Mouse (Mus musculus) hindbrain, embryonic 12.5 days (tissue): ENCODE measurements around the gene Zranb3. TPM values are rescaled to one million over a fixed set of nuclear protein-coding genes. Genes with fewer than 3 reads are reported as not detected.

Experiments used
- ATAC-seq: fragments of 200-750 bp; cut with Nextera tagmentation; 2 replicates; pipeline ENCODE4 v1.8.0; 2017; ENCODE audit warnings: moderate TSS enrichment; ENCODE audit not compliant: low FRiP score
- H3K27ac ChIP-seq: fragments of 300-500 bp; sonication (generic); 2 replicates; pipeline ENCODE4 v1.5.1; 2016; ENCODE audit warnings: mild to moderate bottlenecking
- H3K27me3 ChIP-seq: fragments of 300-500 bp; sonication (generic); 2 replicates; pipeline ENCODE4 v1.6.1; 2016; ENCODE audit warnings: mild to moderate bottlenecking
- H3K36me3 ChIP-seq: fragments of 300-500 bp; sonication (generic); 2 replicates; pipeline ENCODE4 v1.6.1; 2016; ENCODE audit warnings: mild to moderate bottlenecking
- H3K4me1 ChIP-seq: fragments of 300-500 bp; sonication (generic); 2 replicates; pipeline ENCODE4 v1.6.1; 2016
- H3K4me2 ChIP-seq: fragments of 300-500 bp; sonication (generic); replicated peaks from 2 replicates; pipeline ENCODE4 v1.6.1; 2016; ENCODE audit warnings: mild to moderate bottlenecking
- H3K4me3 ChIP-seq: fragments of 300-500 bp; sonication (generic); 2 replicates; pipeline ENCODE4 v1.5.1; 2016; ENCODE audit warnings: mild to moderate bottlenecking
- H3K9ac ChIP-seq: fragments of 300-500 bp; sonication (generic); 2 replicates; pipeline ENCODE4 v1.6.1; 2016; ENCODE audit warnings: mild to moderate bottlenecking, moderate library complexity
- H3K9me3 ChIP-seq: fragments of 300-500 bp; sonication (generic); replicated peaks from 2 replicates; pipeline ENCODE4 v1.6.1; 2016; ENCODE audit warnings: mild to moderate bottlenecking
- WGBS: fragments of 180-500 bp; shearing (Covaris S2); methylation state at CpG from one replicate; pipeline ENCODE4 v1.1.7; 2016; 5-methylcytosine and 5-hydroxymethylcytosine counted together
- polyA plus RNA-seq: library from polyadenylated mRNA; unstranded; fragments of >200 nt; fragmentation: Nextera tagmentation; extraction: Ambion mirVana; gene quantifications from 2 replicates; pipeline ENCODE4 v1.2.1, GENCODE M21; 2016

Gene Zranb3
- polyA plus RNA-seq, 1 experiment from 2014 or later = 9.2 TPM

GRCm38 (mm10) chr1:128078646-128079045 is 24.2 kb downstream of the Zranb3 start:
- Histone ChIP-seq H3K27ac (no peak overlapping the region), H3K4me3 (no peak overlapping the region), H3K4me2 (no peak overlapping the region), H3K27me3 (no peaks in the 10 kb centered on the region), H3K9me3 (no peaks in the 10 kb centered on the region), H3K4me1 (peaks cover 6% of the 10 kb centered on the region), H3K9ac (no peak overlapping the region), H3K36me3 (peaks cover 4% of the 10 kb centered on the region; the same call in 1 of the 2 replicates)
- no peak for ATAC-seq
- WGBS = 91% methylated on average over 1 of the region's 1 CpGs

- Histone ChIP-seq H3K4me3 (no peak overlapping the region), H3K9me3 (no peaks in the 10 kb centered on the region), H3K4me2 (no peak overlapping the region), H3K4me1 (peaks cover 1% of the 10 kb centered on the region; the same call in 1 of the 2 replicates), H3K27ac (no peak overlapping the region), H3K36me3 (0 out of 2 replicates have a peak, but pooled peaks cover 2% of the 10 kb centered on the region), H3K9ac (no peak overlapping the region), H3K27me3 (no peaks in the 10 kb centered on the region)
- no peak for ATAC-seq
- 90% methylated on average over 2 of the region's 2 CpGs for WGBS
Observed at GRCm38 (mm10) chr1:128077788-128078187, 25.1 kb downstream of the Zranb3 start.

GRCm38 (mm10) chr1:128076791-128077479 is 25.9 kb downstream of the Zranb3 start:
- Histone ChIP-seq H3K4me1 (no peaks in the 10 kb centered on the region), H3K4me2 (no peak overlapping the region), H3K27me3 (no peaks in the 10 kb centered on the region), H3K27ac (no peak overlapping the region), H3K36me3 (no peaks in the 10 kb centered on the region), H3K9me3 (no peaks in the 10 kb centered on the region), H3K4me3 (no peak overlapping the region), H3K9ac (no peak overlapping the region)
- WGBS = 84% methylated on average over 8 of the region's 8 CpGs
- no peak for ATAC-seq

GRCm38 (mm10) chr1:128073051-128073450 is 29.8 kb downstream of the Zranb3 start:
- Histone ChIP-seq H3K36me3 (no peaks in the 10 kb centered on the region), H3K4me2 (no peak overlapping the region), H3K9me3 (no peaks in the 10 kb centered on the region), H3K27me3 (no peaks in the 10 kb centered on the region), H3K4me3 (no peak overlapping the region), H3K4me1 (no peaks in the 10 kb centered on the region), H3K9ac (no peak overlapping the region), H3K27ac (no peak overlapping the region)
- ATAC-seq = no peak
- WGBS = 96% methylated on average over 6 of the region's 6 CpGs

GRCm38 (mm10) chr1:128070003-128070402 is 32.8 kb downstream of the Zranb3 start:
- no peak overlapping the region for H3K4me3 ChIP-seq
- 94% methylated on average over 3 of the region's 3 CpGs for WGBS
- no peak overlapping the region for H3K9ac ChIP-seq
- H3K27me3 ChIP-seq = no peaks in the 10 kb centered on the region
- H3K36me3 ChIP-seq = no peaks in the 10 kb centered on the region
- ATAC-seq = no peak
- no peaks in the 10 kb centered on the region for H3K9me3 ChIP-seq
- H3K4me1 ChIP-seq = no peaks in the 10 kb centered on the region
- H3K27ac ChIP-seq = no peak overlapping the region
- H3K4me2 ChIP-seq = no peak overlapping the region

GRCm38 (mm10) chr1:128068945-128069397 is 33.9 kb downstream of the Zranb3 start:
- Histone ChIP-seq H3K9ac (no peak overlapping the region), H3K27ac (no peak overlapping the region), H3K4me1 (no peaks in the 10 kb centered on the region), H3K4me2 (no peak overlapping the region), H3K4me3 (no peak overlapping the region), H3K9me3 (no peaks in the 10 kb centered on the region), H3K36me3 (no peaks in the 10 kb centered on the region), H3K27me3 (no peaks in the 10 kb centered on the region)
- 80% methylated on average over 2 of the region's 2 CpGs for WGBS
- no peak for ATAC-seq

GRCm38 (mm10) chr1:128064716-128065115 is 38.1 kb downstream of the Zranb3 start:
- Histone ChIP-seq H3K27me3 (no peaks in the 10 kb centered on the region), H3K9me3 (no peaks in the 10 kb centered on the region), H3K27ac (no peak overlapping the region), H3K4me1 (no peaks in the 10 kb centered on the region), H3K9ac (no peak overlapping the region), H3K36me3 (no peaks in the 10 kb centered on the region), H3K4me3 (no peak overlapping the region), H3K4me2 (no peak overlapping the region)
- WGBS = 98% methylated on average over 6 of the region's 6 CpGs
- ATAC-seq = no peak

GRCm38 (mm10) chr1:128062167-128062566 is 40.7 kb downstream of the Zranb3 start:
- no peaks in the 10 kb centered on the region for H3K9me3 ChIP-seq
- no peak for ATAC-seq
- no peak overlapping the region for H3K4me2 ChIP-seq
- no peak overlapping the region for H3K27ac ChIP-seq
- H3K27me3 ChIP-seq = no peaks in the 10 kb centered on the region
- no peaks in the 10 kb centered on the region for H3K4me1 ChIP-seq
- WGBS = 84% methylated on average over 1 of the region's 1 CpGs
- no peaks in the 10 kb centered on the region for H3K36me3 ChIP-seq
- no peak overlapping the region for H3K9ac ChIP-seq
- H3K4me3 ChIP-seq = no peak overlapping the region

GRCm38 (mm10) chr1:128061401-128061800 is 41.4 kb downstream of the Zranb3 start:
- Histone ChIP-seq H3K9me3 (no peaks in the 10 kb centered on the region), H3K4me1 (no peaks in the 10 kb centered on the region), H3K27me3 (no peaks in the 10 kb centered on the region), H3K27ac (no peak overlapping the region), H3K4me3 (no peak overlapping the region), H3K36me3 (no peaks in the 10 kb centered on the region), H3K9ac (no peak overlapping the region), H3K4me2 (no peak overlapping the region)
- ATAC-seq = no peak
- WGBS = 90% methylated on average over 1 of the region's 1 CpGs

GRCm38 (mm10) chr1:128060655-128061344 is 42.0 kb downstream of the Zranb3 start:
- no peak overlapping the region for H3K4me3 ChIP-seq
- no peak overlapping the region for H3K9ac ChIP-seq
- H3K4me1 ChIP-seq = no peaks in the 10 kb centered on the region
- 80% methylated on average over 8 of the region's 8 CpGs for WGBS
- H3K27ac ChIP-seq = no peak overlapping the region
- H3K4me2 ChIP-seq = no peak overlapping the region
- no peaks in the 10 kb centered on the region for H3K27me3 ChIP-seq
- no peaks in the 10 kb centered on the region for H3K36me3 ChIP-seq
- H3K9me3 ChIP-seq = no peaks in the 10 kb centered on the region
- no peak for ATAC-seq

- no peak overlapping the region for H3K27ac ChIP-seq
- no peaks in the 10 kb centered on the region for H3K36me3 ChIP-seq
- H3K9ac ChIP-seq = no peak overlapping the region
- H3K4me3 ChIP-seq = no peak overlapping the region
- H3K27me3 ChIP-seq = no peaks in the 10 kb centered on the region
- 92% methylated on average over 5 of the region's 5 CpGs for WGBS
- H3K4me2 ChIP-seq = no peak overlapping the region
- no peaks in the 10 kb centered on the region for H3K9me3 ChIP-seq
- no peak for ATAC-seq
- no peaks in the 10 kb centered on the region for H3K4me1 ChIP-seq
Observed at GRCm38 (mm10) chr1:128058625-128059024, 44.2 kb downstream of the Zranb3 start.

GRCm38 (mm10) chr1:128057269-128057668 is 45.6 kb downstream of the Zranb3 start:
- H3K36me3 ChIP-seq = no peaks in the 10 kb centered on the region
- no peaks in the 10 kb centered on the region for H3K4me1 ChIP-seq
- H3K9ac ChIP-seq = no peak overlapping the region
- ATAC-seq = no peak
- H3K27ac ChIP-seq = no peak overlapping the region
- 89% methylated on average over 4 of the region's 4 CpGs for WGBS
- H3K27me3 ChIP-seq = no peaks in the 10 kb centered on the region
- no peak overlapping the region for H3K4me2 ChIP-seq
- H3K9me3 ChIP-seq = no peaks in the 10 kb centered on the region
- H3K4me3 ChIP-seq = no peak overlapping the region

- Histone ChIP-seq H3K36me3 (no peaks in the 10 kb centered on the region), H3K4me2 (no peak overlapping the region), H3K4me1 (no peaks in the 10 kb centered on the region), H3K9ac (no peak overlapping the region), H3K4me3 (no peak overlapping the region), H3K27me3 (no peaks in the 10 kb centered on the region), H3K9me3 (no peaks in the 10 kb centered on the region), H3K27ac (no peak overlapping the region)
- ATAC-seq = no peak
- 95% methylated on average over 7 of the region's 7 CpGs for WGBS
Observed at GRCm38 (mm10) chr1:128046920-128047319, 55.9 kb downstream of the Zranb3 start.
